Mouse (Mus musculus): ENCODE data around the gene Camkk1. TPM values are rescaled to one million over a fixed set of nuclear protein-coding genes. Genes with fewer than 3 reads are reported as not detected.

The Camkk1 gene
- total RNA-seq, 2 experiments from 2014 or later = 0.86 to 1.5 TPM

DNA sequence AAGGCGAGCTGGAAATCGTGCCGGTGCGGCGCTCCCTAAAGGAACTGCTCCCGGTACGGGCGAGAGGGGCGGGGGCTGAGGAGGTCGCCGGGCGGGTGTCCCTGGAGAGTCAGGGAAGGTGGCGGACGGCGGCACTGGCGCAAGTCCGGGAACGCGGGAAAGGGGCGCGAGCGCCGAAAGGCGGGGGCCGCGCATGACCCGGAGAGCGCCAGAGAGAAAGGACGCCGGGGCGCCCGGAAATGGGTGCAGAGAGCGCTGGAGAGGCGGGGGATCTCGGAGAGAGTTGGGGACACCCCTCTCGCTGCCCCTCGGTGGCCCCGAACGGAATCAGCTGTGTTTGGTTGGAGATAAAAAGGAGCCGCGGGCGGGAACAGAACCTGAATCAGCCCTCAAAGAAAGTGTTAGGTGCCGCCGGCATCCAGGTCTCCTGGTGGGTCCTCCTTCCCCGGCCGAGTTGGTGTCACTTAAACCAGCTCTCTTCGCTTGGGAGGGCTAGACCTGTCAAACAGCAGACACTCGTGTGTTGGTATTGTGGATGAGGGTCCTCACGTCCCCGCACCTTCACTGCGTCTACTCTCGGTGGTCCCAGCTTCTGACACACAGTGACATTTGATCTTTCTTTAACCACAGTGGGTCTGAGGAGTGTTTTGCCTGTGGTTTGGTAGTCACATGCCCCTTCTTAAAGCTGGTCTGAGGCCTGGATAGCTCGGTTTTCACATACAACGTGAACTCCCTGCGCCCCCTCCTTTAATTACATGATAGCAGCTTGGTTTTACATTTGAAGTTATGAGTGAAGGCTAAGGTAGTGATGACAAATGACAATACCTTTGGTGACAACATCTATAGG, 29.4 kb downstream of the Camkk1 start:
- ATAC-seq (replicated peaks; ENCODE audit: poor library complexity, severe bottlenecking) = peak; percentile 48

DNA sequence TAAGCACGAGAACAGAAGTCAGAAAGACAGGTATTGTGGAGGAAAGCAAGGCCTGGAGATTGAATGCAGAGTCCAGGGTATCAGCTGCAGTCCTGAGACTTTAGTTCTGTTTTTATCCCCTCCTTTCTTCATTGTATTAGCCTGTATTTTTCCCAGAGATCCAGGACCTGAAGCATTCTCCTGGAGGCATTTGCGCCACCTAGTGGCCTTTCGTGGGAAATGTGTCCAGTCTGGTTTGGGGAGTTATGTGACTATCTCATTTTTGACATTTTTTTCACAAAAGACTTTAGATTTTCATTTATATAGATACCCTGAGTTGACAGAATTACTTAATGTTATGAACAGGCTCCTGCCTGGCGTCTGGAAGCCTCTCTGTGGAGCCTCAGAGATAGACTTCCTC, 30.5 kb downstream of the Camkk1 start:
- peak; percentile 29; the same call in 1 of the 2 replicates for ATAC-seq (replicated peaks; ENCODE audit: poor library complexity, severe bottlenecking)

DNA sequence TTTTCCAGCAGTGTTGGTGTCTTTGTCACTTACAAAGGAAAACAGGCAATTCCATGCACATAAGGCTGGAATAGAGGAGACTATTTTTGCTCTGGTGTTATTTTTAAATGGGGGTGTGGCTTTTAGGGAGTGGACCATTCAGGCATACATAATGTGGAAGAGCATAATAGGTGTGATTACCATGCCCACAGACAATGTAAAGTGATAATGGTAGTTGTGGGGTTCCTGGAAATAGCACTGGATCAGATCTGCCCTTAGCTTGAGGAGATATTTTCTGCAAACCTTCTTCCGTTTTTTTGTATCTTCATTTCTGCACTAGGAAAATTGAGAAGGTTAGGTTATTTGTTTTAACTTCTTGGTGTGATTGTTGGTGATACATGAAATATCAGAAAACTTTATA, 34.0 kb downstream of the Camkk1 start:
- ATAC-seq (replicated peaks; ENCODE audit: poor library complexity, severe bottlenecking) = no peak

- no peak for ATAC-seq (replicated peaks; ENCODE audit: poor library complexity, severe bottlenecking)
Observed at GRCm38 (mm10) chr11:73057701-73058100, 38.9 kb downstream of the Camkk1 start.

GRCm38 (mm10) chr11:73059630-73060029, 40.8 kb downstream of the Camkk1 start:
- no peak for ATAC-seq (replicated peaks; ENCODE audit: poor library complexity, severe bottlenecking)

DNA sequence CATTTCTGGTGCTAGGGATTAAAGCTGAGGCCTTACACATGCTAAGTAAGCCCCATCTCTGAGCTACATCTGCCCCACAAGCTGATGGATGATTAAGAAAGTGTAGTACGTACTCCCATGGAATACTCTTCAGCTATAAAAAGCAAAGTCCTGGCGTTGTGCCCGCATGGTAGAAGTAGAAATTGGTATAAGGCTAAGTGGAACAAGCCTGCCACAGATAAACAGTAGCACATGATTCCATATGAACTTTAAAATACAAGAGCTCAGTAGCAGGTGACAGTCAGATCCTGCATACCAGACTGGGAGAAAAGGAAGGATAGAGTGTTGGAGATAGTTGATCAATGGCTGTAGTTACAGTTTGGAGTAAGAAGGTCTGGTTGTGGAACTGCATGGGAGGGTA, 42.6 kb downstream of the Camkk1 start:
- no peak for ATAC-seq (replicated peaks; ENCODE audit: poor library complexity, severe bottlenecking)

- peak; percentile 62 for ATAC-seq (replicated peaks; ENCODE audit: poor library complexity, severe bottlenecking)
Observed at GRCm38 (mm10) chr11:73071839-73072238, 53.0 kb downstream of the Camkk1 start.

DNA sequence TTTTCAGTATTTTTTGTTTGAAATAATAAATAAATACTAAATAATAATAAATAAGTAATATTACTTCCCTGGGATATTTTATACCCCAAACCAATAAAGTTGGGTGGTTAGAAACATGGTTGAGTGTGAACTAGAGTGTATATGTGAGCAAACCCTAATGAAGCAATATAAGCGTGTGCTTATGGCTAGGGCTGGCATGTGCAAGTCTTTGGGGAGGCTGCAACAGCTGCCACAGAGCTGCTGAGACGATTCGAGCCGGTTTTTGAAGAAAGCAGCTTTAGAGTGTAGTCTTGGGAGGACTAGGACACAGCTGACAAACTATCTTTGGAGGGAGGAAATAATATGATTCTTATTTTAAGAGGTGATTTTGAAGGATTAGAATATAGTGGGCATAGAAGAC, 57.5 kb downstream of the Camkk1 start:
- no peak for ATAC-seq (replicated peaks; ENCODE audit: poor library complexity, severe bottlenecking)

GRCm38 (mm10) chr11:73076733-73077132, 57.9 kb downstream of the Camkk1 start:
- no peak for ATAC-seq (replicated peaks; ENCODE audit: poor library complexity, severe bottlenecking)

- ATAC-seq (replicated peaks; ENCODE audit: poor library complexity, severe bottlenecking) = no peak
Observed at GRCm38 (mm10) chr11:73077211-73077720, 58.5 kb downstream of the Camkk1 start.

GRCm38 (mm10) chr11:73078615-73079014, 59.8 kb downstream of the Camkk1 start:
- ATAC-seq (replicated peaks; ENCODE audit: poor library complexity, severe bottlenecking) = no peak

DNA sequence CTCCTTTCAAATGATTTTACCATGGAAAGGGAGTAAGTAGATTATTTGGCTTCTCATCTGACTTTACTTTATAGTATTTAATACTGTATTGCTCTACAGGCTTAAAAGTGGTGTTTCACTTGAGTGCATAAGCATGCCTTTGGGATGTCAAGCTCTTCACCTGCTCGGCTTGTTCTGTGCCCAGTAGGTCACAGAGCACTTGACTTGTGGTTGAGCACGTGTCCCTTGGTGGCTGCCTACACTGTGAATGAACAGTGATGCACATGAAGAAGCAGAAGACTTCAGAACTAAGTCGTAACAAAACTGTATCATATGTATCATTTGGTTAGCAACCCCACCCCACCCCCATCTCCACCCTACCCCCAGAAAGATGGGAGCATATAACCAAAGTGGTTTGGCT, 61.5 kb downstream of the Camkk1 start:
- ATAC-seq (replicated peaks; ENCODE audit: poor library complexity, severe bottlenecking) = no peak

- peak; percentile 88 for ATAC-seq (replicated peaks; ENCODE audit: poor library complexity, severe bottlenecking)
Observed at GRCm38 (mm10) chr11:73084303-73084702, 65.5 kb downstream of the Camkk1 start.

DNA sequence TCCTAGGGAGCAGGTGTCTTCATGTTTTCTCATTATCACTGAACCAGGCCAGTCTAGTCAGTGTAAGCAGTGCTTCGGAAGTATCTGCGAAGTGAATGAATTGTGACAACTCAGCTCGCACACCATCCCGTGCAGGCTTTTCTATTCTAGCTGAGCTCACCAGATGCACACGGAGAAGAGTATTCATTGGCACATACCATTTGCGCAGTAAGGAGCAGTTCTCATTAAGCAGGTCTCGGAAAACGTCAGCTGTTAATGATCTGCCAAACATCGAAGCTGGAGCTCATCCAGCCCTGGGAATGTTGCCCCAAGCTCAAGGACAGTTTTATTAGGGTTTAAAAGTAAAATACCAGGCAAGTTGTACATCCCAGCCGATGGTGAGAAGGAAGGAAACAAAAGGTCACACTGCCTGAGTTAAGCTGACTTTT, 66.0 kb downstream of the Camkk1 start:
- no peak for ATAC-seq (replicated peaks; ENCODE audit: poor library complexity, severe bottlenecking)

DNA sequence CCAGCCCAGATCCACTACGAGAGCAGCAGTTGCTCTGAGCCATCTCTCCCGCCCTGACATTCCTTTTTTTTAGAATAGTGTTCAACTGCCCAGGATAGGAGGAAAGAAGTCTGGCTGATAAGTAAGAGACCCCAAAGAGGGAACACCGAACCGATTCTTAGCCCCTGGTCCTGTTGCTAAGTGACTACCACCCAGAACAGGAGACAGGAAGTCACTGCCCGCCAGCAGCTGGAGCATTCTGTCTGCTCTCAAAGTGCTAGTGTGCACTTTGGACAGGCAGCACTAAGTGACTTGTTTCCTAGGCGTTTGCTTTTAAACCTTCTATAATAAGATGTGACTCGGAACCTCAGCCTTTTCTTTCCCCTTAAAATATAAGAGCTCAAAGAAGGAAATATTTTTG, 66.6 kb downstream of the Camkk1 start:
- ATAC-seq (replicated peaks; ENCODE audit: poor library complexity, severe bottlenecking) = 0 out of 2 replicates have a peak, but pooled peaks have one; percentile 24

- peak; percentile 62 for ATAC-seq (replicated peaks; ENCODE audit: poor library complexity, severe bottlenecking)
Observed at GRCm38 (mm10) chr11:73087700-73088480, 69.1 kb downstream of the Camkk1 start.

- no peak for ATAC-seq (replicated peaks; ENCODE audit: poor library complexity, severe bottlenecking)
Observed at GRCm38 (mm10) chr11:73090283-73090682, 71.5 kb downstream of the Camkk1 start, which contains the start of gene Itgae. TSS of gene Itgae (plus strand) at chr11:73090583.

DNA sequence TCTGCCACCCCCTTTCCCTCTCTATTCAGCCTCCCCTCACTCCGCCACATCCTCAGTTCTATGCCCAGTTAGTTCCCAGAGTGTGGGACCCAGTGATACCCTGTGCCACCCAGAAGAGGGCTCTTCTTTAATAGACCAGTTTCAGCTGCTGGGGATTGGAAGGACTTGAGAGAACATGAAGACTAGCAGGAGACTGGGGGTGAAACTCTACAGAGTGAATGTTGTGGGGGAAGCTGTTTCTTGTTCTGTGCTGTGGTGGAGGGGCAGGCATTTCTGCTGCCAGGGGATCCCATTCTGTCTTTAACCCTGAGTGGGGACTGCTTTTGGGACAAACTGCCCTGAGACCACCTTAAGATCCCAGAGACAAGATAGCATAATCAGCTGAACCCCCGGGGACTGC, 72.0 kb downstream of the Camkk1 start:
- no peak for ATAC-seq (replicated peaks; ENCODE audit: poor library complexity, severe bottlenecking)
